Mouse (Mus musculus): ENCODE data around the gene Cd63. TPM values are rescaled to one million over a fixed set of nuclear protein-coding genes. Genes with fewer than 3 reads are reported as not detected.

Cd63 gene
- total RNA-seq, 1 experiment from 2014 or later, result 217 TPM

DNA sequence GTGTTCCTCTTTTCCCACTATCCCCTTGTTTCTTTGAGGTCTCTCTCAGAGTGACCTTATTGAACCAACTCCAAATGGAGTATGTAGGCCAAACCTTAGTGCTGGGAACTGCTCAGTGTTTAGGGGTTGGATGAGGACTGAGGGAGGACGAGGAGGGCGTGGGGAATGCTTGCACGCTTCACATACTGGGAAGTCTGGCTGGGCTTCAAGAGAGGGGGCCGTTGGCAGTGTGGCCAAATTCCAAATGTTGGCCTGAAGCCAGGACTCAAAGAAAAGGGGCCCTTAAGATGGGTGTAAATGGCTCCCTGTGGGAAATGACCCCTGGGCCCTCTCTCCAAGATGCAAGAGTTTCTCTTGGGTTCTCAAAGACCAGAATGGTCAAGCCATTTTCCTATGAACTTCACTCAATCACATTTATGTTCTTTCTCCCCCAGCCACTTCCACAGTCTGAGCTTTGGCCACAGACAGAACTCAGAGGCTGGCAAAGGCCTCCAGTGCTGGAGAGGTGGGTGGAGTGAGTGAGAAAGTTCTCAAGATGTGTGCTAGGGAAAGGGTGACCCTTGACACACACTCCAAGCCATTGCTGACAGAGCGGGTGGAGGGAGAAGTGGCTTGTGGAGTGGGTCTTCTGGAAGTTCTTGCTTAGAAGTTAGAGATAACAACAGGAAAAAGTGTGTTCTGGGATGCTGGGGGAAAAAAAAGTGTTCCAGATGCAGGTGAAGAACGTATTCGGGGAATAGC lies 29.0 kb downstream of the Cd63 start:
- DNase-seq, result peak; percentile 47

DNA sequence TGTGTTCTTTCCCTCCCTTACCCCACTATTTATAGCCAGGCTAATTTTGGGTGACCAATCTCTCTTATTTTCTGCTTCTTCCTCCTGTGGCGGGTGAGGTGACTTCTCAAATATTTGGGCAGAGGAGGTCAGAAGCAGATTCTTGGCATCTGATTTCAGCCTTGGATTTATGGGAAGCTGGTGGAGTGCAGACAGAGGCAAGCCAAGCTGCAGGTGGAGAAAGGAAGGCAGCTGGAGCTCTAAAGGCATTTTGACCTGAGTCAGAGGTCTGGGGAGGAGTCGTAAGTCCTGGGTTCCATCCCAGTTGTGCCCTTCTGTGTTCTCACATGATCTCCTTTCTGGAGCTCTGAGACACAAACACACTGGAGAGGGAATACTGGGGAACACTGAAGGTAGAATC lies 30.7 kb downstream of the Cd63 start:
- no peak for DNase-seq

DNA sequence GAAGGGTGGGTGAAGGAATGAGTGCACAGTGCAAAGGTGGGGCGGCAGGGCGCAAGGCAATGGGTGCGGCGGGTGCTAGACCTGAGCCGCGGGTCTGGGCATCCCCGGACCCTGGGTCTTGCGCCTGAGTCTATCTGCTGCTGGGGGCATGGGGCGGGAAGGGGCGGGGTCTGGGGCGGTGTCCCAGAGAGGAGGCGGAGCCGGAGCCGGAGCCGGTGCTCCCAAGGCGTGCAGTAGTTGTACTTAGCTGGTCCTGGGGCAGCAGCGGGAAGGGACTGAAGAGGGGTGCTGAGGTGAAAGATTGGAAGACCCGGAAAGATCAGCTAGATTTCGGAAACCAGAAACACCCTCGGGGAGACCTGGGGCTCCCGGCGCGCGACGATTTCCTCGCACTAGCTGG lies 32.8 kb downstream of the Cd63 start, which contains the start of gene Itga7:
Gene Itga7, plus strand, starts transcription at position 245 of the 400 bp plus-strand sequence.
- DNase-seq, result peak; percentile 57

DNA sequence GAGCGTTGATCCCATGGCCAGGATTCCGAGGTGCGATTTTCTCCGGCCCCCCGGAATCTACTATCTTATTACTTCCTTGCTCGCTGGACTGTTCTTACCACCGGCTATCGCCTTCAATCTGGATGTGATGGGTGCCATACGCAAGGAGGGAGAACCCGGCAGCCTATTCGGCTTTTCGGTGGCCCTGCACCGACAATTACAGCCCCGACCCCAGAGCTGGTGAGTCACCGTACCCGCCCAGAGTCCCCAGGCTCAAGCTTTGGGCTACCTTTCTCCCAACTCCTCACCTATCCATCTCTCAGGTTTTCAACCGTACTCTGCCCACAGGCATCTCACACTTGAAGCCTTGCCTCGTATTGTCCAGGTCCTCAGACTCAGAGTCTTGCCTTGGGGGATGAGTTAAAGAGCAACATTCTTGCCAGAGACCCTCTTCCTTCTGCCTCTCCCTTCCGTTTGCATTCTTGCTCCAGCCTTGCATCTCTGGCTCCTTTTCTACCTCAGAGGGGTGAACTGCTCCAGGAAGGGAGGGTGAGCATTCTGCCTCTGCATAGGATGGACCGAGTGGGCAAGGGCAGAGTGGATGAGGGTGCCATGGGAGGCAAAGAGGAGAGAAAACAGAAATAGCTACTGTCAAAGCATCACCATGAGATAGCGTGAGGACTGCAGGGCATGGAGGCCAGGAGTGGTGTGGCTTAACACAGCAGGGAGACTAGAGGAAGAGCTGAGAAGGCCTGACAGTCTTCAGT lies 33.4 kb downstream of the Cd63 start:
- DNase-seq, result no peak

DNA sequence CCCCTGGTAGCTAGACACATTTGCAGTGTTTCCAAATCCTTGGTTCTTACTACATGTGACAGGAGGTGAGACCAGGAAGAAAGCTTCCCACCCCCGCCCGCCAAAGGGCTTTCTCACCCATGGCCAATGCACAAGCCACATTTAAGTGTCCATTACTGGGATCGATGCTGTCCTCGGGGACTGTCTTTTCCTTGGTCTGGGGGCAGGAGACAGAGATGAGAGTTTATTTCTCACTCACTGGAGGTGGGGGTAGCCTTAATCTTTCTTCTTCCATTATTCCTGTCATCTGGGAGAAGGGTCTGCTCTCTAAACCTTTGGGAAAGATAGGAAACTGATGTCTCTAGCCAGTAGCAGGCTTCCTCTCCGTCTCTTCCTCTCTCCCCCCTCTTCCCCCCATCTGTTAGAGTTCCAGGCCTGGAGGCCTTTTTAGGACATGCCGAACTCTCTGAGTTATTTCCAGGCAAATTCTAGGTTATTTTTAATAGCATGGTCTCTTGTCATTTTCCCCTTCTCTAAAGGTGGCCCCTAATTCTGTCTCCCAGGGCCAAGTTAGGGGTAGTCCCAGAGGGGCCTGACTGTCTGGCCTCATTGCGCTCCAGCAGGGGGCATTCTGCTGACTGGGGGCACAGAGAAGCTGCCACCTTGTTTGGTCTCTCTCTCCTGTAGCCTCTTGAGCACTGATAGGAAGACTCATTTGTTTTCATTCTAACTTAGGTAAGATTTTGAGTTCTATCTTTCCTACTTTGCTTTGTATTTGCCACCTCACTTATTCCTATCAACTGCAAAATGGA lies 34.4 kb downstream of the Cd63 start:
- DNase-seq, result no peak

DNA sequence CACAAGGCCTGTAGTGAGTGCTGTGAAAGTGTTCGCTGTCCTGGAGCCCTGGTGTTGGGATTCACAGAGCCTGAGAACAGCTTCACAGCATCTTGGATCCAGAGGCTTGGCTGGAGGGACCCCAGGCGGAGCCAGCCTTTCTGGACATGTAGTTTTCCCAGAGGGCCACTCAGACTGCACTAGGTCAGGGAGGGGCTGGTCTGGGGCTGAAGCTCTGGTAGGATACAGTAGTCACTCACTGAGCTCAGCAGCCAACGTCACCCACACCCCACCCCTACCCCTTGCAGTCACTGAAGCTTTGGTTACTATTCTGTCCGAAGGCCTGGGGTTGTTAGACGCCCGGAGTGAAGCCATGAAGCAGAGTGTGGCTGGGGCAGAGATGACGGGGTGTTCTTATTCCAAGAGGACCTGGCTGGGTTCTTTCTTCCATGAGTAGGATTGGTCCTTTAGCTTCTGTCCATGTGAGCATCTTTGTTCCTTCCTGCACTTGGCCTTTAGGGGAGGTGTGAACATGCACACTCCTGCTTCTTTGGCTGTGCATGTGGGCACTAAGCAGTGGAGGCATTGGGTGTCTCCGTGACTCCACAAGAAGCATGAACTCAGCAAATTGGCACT lies 35.1 kb downstream of the Cd63 start:
- no peak for DNase-seq

DNA sequence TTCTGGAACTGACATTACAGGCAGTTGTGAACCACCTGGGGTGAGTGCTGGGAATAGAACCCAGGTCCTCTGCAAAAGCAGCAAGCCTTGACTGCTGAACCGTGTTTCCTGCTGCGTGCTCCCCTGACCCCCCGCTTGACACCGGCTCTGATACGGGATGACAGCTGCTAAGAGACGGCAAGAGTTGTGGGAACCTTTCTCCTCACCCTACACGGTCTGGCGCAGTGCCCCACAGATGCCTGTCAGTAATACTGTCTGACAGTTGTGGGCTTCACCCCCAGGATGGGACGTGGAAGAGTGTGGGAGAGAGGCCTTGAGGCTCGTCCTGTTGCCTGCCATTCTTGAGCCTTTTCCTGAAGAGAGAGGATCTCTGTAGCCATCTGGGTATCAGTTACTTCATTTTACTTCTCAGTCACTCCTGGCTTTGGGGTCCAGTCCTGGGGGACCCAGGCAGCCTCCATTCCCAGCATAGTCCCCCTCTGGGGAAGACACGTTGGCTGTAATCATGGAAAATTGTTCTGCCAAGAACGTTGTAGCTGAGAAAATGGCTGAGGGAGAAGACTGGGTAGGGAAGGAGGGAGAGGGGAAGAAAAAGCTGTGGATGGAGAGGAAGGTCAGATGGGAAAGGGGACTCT lies 37.1 kb downstream of the Cd63 start:
- no peak for DNase-seq

DNA sequence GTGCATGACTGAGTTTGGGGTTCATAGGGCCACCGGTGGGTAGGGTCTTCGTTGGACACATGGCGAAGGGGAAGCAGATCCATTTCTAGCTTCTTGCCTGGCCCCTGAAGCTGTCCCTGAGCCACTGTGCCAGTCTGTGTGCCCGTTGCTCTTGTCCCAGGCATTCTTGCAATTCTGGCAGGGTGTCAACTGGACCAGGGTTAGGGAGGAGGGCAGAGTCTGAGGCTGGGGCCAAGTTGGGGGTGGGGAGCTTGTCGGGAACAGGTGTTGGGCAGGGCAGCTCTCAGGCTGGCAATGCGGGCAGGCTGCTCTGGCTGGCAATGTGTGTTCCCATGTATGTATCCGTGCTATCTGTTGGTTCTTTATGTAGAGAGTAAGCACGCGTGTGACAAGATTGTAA lies 37.7 kb downstream of the Cd63 start:
- DNase-seq, result peak; percentile 89

DNA sequence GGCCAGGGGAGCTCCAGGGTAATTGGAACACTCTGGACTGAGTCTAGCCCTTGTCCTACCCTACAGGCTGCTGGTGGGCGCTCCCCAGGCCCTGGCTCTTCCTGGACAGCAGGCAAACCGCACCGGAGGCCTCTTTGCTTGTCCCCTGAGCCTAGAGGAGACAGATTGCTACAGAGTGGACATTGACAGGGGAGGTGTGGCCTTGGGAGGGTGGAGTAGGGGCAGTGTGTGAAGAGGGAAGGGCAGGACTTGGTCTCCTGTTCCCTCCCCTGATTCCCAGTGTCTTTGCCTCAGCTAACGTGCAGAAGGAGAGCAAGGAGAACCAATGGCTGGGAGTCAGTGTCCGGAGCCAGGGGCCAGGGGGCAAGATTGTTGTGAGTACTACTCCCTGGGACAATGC lies 38.2 kb downstream of the Cd63 start:
- peak; percentile 55 for DNase-seq

DNA sequence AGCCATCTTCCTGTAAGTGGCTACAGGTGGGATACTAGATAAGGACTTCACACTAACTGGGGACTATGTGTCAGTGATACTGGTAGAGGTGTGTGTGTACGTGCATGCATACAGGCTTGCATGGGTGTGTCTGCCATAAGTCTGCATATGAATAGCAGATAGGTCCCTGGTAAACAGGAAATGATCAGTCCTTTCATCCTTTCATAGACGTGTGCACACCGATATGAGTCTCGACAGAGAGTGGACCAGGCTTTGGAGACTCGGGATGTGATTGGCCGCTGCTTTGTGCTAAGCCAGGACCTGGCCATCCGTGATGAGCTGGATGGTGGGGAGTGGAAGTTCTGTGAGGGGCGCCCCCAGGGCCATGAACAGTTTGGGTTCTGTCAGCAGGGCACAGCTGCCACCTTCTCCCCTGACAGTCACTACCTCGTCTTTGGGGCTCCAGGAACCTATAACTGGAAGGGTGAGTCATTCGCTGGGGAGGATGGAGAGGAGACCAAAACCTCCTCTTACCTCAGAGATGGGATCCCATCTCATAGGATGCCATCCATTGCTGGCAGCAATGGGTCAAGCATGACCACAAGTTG lies 39.8 kb downstream of the Cd63 start:
- no peak for DNase-seq

DNA sequence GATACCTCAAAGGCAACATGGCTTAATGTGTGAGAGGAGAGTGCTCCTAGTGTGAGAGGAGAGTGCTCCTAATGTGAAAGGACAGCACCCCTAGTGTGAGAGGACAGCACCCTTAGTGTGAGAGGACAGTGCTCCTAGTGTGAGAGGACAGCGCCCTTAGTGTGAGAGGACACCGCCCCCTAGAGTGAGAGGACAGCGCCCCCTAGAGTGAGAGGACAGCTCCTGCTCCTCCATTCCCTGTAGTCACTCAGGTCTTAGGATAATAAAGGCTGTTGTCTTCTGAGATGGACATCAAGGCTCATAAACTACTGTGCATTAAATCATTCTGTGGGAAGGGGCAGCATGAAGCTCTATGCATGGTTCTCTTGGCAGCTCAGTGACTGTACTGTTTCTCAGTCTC lies 44.9 kb downstream of the Cd63 start:
- peak; percentile 81 for DNase-seq

DNA sequence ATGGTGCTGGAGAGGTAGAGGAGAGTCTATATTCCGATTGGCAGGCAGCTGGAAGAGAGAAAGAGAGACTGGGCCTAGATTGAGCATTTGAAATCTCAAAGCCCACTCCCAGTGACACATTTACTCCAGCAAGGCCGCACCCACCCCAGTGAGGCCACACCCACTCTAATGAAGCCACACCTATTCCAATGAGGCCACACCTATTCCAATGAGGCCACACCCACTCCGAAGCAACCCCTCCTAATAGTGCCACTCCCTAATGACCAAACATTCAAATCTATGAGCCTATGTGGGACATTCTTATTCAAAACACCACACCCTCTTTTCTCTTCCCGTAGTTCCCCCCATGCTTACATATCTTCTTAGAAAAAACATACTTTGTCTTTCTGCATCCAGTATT lies 46.7 kb downstream of the Cd63 start:
- DNase-seq, result no peak

DNA sequence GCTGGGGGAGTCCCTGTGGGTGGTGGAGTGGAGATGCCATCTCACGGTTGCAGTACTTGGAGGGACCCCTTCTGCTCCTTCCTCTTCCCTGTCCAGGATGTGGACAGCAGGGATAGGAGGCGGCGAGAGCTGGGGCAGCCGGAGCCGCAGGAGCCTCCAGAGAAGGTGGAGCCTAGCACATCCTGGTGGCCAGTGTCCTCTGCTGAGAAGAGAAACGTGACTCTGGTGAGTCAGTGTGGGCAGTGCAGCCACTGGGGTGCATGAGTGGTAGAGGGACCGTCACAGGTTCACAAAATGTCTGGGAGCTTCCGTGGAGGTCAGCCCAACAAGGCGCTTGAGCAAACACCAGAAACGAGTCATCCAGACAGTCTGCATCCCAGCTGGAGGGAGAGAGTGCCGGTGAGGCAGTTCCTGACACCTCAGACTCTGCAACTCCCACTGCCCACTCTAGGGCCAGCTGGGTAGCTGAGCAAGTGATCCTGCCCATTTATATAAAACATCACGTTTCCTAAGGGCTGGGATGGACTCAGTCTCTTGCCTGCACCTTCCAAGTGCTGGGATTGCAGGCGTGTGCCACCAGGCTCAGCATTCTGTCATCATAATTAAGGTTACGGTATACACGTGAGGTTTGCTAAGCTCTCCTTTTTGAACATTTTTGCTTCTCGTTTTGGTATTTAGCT lies 49.6 kb downstream of the Cd63 start:
- DNase-seq, result no peak

DNA sequence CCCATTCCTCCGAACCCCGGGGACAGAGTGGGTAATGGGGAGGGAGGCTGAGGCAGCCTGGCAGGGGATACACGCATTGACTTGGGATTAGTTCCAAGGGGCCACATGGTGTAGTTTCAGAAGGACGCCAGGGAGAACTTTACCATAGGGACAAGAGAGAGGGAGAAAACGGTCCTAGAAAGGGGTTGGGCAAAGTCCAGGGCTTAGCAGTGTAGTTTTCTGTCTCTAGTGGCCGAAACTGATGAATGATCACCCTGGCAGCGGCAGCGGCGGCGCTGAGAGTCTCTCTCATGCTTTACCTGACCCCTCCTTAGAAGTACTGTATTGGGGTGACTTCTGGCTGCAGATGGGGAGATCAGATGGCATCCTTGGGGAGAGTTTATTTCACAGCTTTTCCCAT lies 57.6 kb downstream of the Cd63 start:
- DNase-seq, result no peak

DNA sequence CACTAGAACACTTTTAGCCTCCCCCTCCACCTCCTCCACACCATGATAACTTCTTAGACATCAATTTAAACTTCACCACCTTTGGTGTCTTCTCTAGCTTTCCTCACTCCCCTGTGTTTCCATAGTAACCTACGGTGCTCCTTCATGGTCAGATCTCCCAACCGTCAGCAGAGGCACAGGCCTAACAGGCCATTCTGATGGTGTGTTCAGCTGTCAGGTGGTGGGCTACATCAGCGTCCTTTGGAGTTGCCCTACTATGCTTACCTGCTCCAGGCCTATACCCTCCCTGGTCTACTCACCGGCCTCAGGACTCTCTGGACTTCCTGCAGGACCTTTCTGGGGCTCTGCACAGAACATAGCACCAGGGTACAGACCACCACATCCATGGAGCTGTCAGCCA lies 59.4 kb downstream of the Cd63 start:
- no peak for DNase-seq

DNA sequence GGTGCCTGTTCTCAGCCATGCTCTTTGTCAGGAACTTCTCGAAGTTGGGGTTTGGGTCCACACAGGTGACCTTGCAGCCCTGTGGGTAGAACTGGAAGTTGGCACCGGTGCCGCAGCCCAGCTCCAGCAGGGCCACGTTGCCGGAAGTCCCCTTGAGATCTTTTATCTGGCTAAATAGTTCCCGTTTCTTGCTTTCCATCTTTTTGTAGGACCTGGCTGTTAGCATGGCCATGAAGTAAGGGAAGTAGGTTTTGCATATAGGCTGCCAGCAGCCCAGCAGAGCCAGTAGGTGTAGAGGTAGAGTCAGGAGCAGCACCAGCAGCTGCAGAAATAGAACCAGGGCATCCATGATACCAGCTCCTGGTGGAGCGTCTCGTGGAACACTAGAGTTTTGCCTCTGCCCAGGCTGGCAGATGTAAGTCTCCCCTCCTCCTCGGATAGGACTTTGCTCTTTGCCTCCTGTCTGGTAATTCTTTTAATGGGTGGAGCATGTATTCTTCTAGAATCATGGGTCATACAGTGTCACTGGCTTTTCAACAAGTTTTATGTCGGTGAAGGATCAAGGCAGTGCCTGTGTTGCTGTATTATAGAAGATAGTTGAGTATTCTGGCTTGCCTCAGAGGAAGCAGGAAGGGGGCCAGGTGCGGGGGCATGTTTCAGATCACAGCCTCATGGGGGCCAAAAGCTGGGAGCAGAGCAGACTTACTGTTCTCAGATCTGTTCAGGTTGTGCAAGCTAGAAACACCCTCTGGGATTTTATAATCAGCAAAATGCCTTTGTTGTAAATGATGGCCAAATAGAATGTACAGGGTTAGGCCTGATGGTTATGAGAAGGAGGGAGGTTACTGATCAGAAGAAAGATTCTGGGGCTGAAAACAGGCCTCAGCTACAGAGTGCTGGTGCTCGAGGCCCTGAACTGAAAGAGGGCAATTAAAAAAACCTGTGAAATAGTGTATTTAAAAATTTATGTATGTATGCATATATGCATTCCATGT lies 60.1 kb downstream of the Cd63 start, which contains the start of gene Mettl7b:
Gene Mettl7b, minus strand, starts transcription at position 399 of the 995 bp plus-strand sequence.
- no peak for DNase-seq
